Mouse (Mus musculus) testis, adult 2 months (tissue): ENCODE results near the gene Nrk. TPM values are rescaled to one million over a fixed set of nuclear protein-coding genes. Genes with fewer than 3 reads are reported as not detected.

Experiments used
- H3K27ac ChIP-seq: fragments of 200-500 bp; 2 replicates; pipeline ENCODE4 v1.5.1; 2012; ENCODE audit warnings: low read depth, low read length; ENCODE audit not compliant: control insufficient read depth, insufficient read depth
- H3K27me3 ChIP-seq: fragments of 200-500 bp; 2 replicates; pipeline ENCODE4 v1.6.1; 2012; ENCODE audit warnings: mild to moderate bottlenecking, low read length, moderate library complexity; ENCODE audit not compliant: control insufficient read depth, insufficient read depth
- H3K36me3 ChIP-seq: fragments of 200-500 bp; 2 replicates; pipeline ENCODE4 v1.6.1; 2012; ENCODE audit warnings: mild to moderate bottlenecking, low read length; ENCODE audit not compliant: control insufficient read depth, insufficient read depth
- H3K4me1 ChIP-seq: fragments of 200-500 bp; 2 replicates; pipeline ENCODE4 v1.6.1; 2012; ENCODE audit warnings: low read length; ENCODE audit not compliant: control insufficient read depth, insufficient read depth
- H3K4me3 ChIP-seq: fragments of 200-500 bp; 2 replicates; pipeline ENCODE4 v1.5.1; 2012; ENCODE audit warnings: low read depth, mild to moderate bottlenecking, low read length, moderate library complexity, mixed read lengths; ENCODE audit not compliant: control insufficient read depth
- CTCF ChIP-seq: fragments of 200-500 bp; IDR thresholded peaks from 2 replicates; pipeline ENCODE4 v1.5.1; 2012; ENCODE audit warnings: low read depth, mild to moderate bottlenecking, inconsistent platforms, low read length, moderate library complexity; ENCODE audit not compliant: control insufficient read depth, insufficient read depth, insufficient replicate concordance
- POLR2A ChIP-seq: fragments of 200-500 bp; IDR thresholded peaks from 2 replicates; pipeline ENCODE4 v1.6.1; 2012; ENCODE audit warnings: low read depth, mild to moderate bottlenecking, inconsistent platforms, low read length, moderate library complexity; ENCODE audit not compliant: control insufficient read depth
- polyA plus RNA-seq: library from polyadenylated mRNA; depleted of rRNA; stranded (reverse); fragments of >200 nt; gene quantifications from 2 replicates; pipeline ENCODE4 v1.2.3, GENCODE M21; 2012; rRNA removed

Gene Nrk
- polyA plus RNA-seq, 1 experiment: 1.0 TPM

GRCm38 (mm10) chrX:139041148-139041547 is 126.9 kb downstream of the Nrk start:
- H3K36me3 ChIP-seq: no peaks in the 10 kb centered on the region
- H3K4me1 ChIP-seq: no peaks in the 10 kb centered on the region
- no peaks in the 10 kb centered on the region for H3K27me3 ChIP-seq
- no peak overlapping the region for H3K4me3 ChIP-seq
- TF ChIP-seq POLR2A (no peak), CTCF (no peak)
- no peak overlapping the region for H3K27ac ChIP-seq

- Histone ChIP-seq H3K27ac (no peak overlapping the region), H3K4me1 (no peaks in the 10 kb centered on the region), H3K27me3 (no peaks in the 10 kb centered on the region), H3K36me3 (no peaks in the 10 kb centered on the region), H3K4me3 (no peak overlapping the region)
- TF ChIP-seq POLR2A (no peak), CTCF (no peak)
Measured at GRCm38 (mm10) chrX:139051976-139052375, 137.7 kb downstream of the Nrk start.

- no peaks in the 10 kb centered on the region for H3K4me1 ChIP-seq
- H3K4me3 ChIP-seq: no peak overlapping the region
- TF ChIP-seq POLR2A (no peak), CTCF (no peak)
- H3K36me3 ChIP-seq: no peaks in the 10 kb centered on the region
- H3K27ac ChIP-seq: no peak overlapping the region
- H3K27me3 ChIP-seq: no peaks in the 10 kb centered on the region
Measured at GRCm38 (mm10) chrX:139053149-139053548, 138.9 kb downstream of the Nrk start.

Other genes starting within 250 kb of the Nrk start
- 0.90 and 1.4 TPM in 2 replicates for gene Serpina7, start 170.8 kb downstream of the Nrk start, polyA plus RNA-seq
- gene 4930513O06Rik, start 171.8 kb downstream of the Nrk start, polyA plus RNA-seq: 4.3 and 6.1 TPM in 2 replicates